Mouse (Mus musculus) right cerebral cortex, adult 18-20 months (tissue): ENCODE measurements around the gene Gucy2g.
"Not testable (repeated sequence)": the region's sequence is repeated elsewhere in the genome, so short reads cannot be mapped to it uniquely, and the experiment has no call there.

ENCODE experiments used
- DNase-seq: peaks from one replicate; pipeline ENCODE4 v3.0.0; 2022; ENCODE audit warnings: mixed read lengths

The Gucy2g gene

GRCm38 (mm10) chr19:55198303-55198702 lies 42.7 kb downstream of the Gucy2g start:
- DNase-seq = peak; percentile 47

GRCm38 (mm10) chr19:55195574-55195973 lies 45.5 kb downstream of the Gucy2g start:
- DNase-seq = no peak

GRCm38 (mm10) chr19:55194520-55195170 lies 46.4 kb downstream of the Gucy2g start:
- DNase-seq = no peak

- DNase-seq = no peak
Measured at GRCm38 (mm10) chr19:55193717-55194394, 47.2 kb downstream of the Gucy2g start.

- DNase-seq = no peak
Measured at GRCm38 (mm10) chr19:55192254-55192945, 48.6 kb downstream of the Gucy2g start.

- DNase-seq = no peak
Measured at GRCm38 (mm10) chr19:55191596-55191995, 49.4 kb downstream of the Gucy2g start.

- no peak for DNase-seq
Measured at GRCm38 (mm10) chr19:55190065-55190464, 51.0 kb downstream of the Gucy2g start.

- DNase-seq = no peak
Measured at GRCm38 (mm10) chr19:55185651-55186050, 55.4 kb downstream of the Gucy2g start.

GRCm38 (mm10) chr19:55185074-55185473 lies 56.0 kb downstream of the Gucy2g start:
- no peak for DNase-seq

GRCm38 (mm10) chr19:55184442-55184841 lies 56.6 kb downstream of the Gucy2g start:
- DNase-seq = no peak

- no peak for DNase-seq
Measured at GRCm38 (mm10) chr19:55180433-55180832, 60.6 kb downstream of the Gucy2g start, which contains the start of gene Tectb. Tectb (plus strand) TSS chr19:55180733.

GRCm38 (mm10) chr19:55177143-55177542 lies 63.9 kb downstream of the Gucy2g start:
- DNase-seq = peak; percentile 25

GRCm38 (mm10) chr19:55171585-55171984 lies 69.5 kb downstream of the Gucy2g start:
- DNase-seq = no peak

- no peak for DNase-seq
Measured at GRCm38 (mm10) chr19:55170399-55170798, 70.6 kb downstream of the Gucy2g start.

GRCm38 (mm10) chr19:55169236-55169729 lies 71.8 kb downstream of the Gucy2g start:
- DNase-seq = not testable (repeated sequence)

- DNase-seq = no peak
Measured at GRCm38 (mm10) chr19:55168360-55168759, 72.7 kb downstream of the Gucy2g start.

- no peak for DNase-seq
Measured at GRCm38 (mm10) chr19:55167741-55168140, 73.3 kb downstream of the Gucy2g start.

- no peak for DNase-seq
Measured at GRCm38 (mm10) chr19:55166741-55167140, 74.3 kb downstream of the Gucy2g start.

- DNase-seq = no peak
Measured at GRCm38 (mm10) chr19:55165954-55166353, 75.1 kb downstream of the Gucy2g start.

GRCm38 (mm10) chr19:55165183-55165865 lies 75.7 kb downstream of the Gucy2g start:
- no peak for DNase-seq

GRCm38 (mm10) chr19:55164162-55164561 lies 76.9 kb downstream of the Gucy2g start:
- no peak for DNase-seq

- no peak for DNase-seq
Measured at GRCm38 (mm10) chr19:55162271-55162670, 78.8 kb downstream of the Gucy2g start.

- no peak for DNase-seq
Measured at GRCm38 (mm10) chr19:55159826-55160225, 81.2 kb downstream of the Gucy2g start.
